Mouse (Mus musculus) heart, adult 2 months (tissue): Measurements from ENCODE around the gene Tsen2. TPM values are rescaled to one million over a fixed set of nuclear protein-coding genes. Genes with fewer than 3 reads are reported as not detected.
A peak's percentile ranks its signal among the peaks of the same experiment; 100 is the strongest.

Experiments
- DNase-seq, 2 experiments: peaks; one replicate each; pipeline ENCODE4 v3.0.0; 2021
- H3K27ac ChIP-seq: fragments of 200-600 bp; 2 replicates; pipeline ENCODE4 v1.8.1; 2022
- H3K27me3 ChIP-seq: fragments of 200-500 bp; 2 replicates; pipeline ENCODE4 v1.6.1; 2012; ENCODE audit warnings: mild to moderate bottlenecking, low read length, inconsistent platforms, mixed read lengths; ENCODE audit not compliant: control insufficient read depth, insufficient read depth
- H3K36me3 ChIP-seq: fragments of 200-500 bp; 2 replicates; pipeline ENCODE4 v1.6.1; 2012; ENCODE audit warnings: low read length, inconsistent platforms; ENCODE audit not compliant: control insufficient read depth, insufficient read depth
- H3K4me1 ChIP-seq: fragments of 200-500 bp; 2 replicates; pipeline ENCODE4 v1.6.1; 2011; ENCODE audit warnings: low read length; ENCODE audit not compliant: control insufficient read depth, insufficient read depth
- H3K4me3 ChIP-seq: fragments of 200-600 bp; 2 replicates; pipeline ENCODE4 v1.8.1; 2022
- H3K79me2 ChIP-seq: fragments of 200-500 bp; replicated peaks from 2 replicates; pipeline ENCODE4 v1.6.1; 2012; ENCODE audit warnings: mild to moderate bottlenecking, inconsistent platforms, low read length, moderate library complexity, mixed read lengths; ENCODE audit not compliant: control insufficient read depth, insufficient read depth
- H3K9ac ChIP-seq: fragments of 200-500 bp; 2 replicates; pipeline ENCODE4 v1.6.1; 2012; ENCODE audit warnings: low read depth, mild to moderate bottlenecking, control low read depth, inconsistent platforms, low read length, mixed read lengths
- CTCF ChIP-seq: fragments of 200-600 bp; IDR thresholded peaks from 2 replicates; pipeline ENCODE4 v1.8.1; 2022; ENCODE audit warnings: antibody characterized with exemption, mild to moderate bottlenecking, moderate library complexity
- EP300 ChIP-seq: fragments of 200-500 bp; IDR thresholded peaks from 2 replicates; pipeline ENCODE4 v1.6.1; 2011; ENCODE audit warnings: low read depth, low read length, control low read depth; ENCODE audit not compliant: insufficient read depth
- POLR2A ChIP-seq: fragments of 200-500 bp; IDR thresholded peaks from 2 replicates; pipeline ENCODE4 v1.6.1; 2011; ENCODE audit warnings: mild to moderate bottlenecking, low read depth, low read length, control low read depth; ENCODE audit not compliant: insufficient read depth
- WGBS: fragments of 180-500 bp; shearing (Covaris S2); methylation state at CpG from one replicate; pipeline ENCODE4 v1.1.7; 2018; 5-methylcytosine and 5-hydroxymethylcytosine counted together
- intact Hi-C: fragments of 180-260 bp; cut with DNase I; formaldehyde crosslinking; loops from one replicate; pipeline ENCODE4 v1.15.1; 2025
- polyA plus RNA-seq: library from polyadenylated mRNA; depleted of rRNA; stranded (reverse); fragments of >200 nt; gene quantifications from 2 replicates; pipeline ENCODE4 v1.2.3, GENCODE M21; 2012
- total RNA-seq, 2 experiments: library from RNA; stranded (reverse); gene quantifications; 2 replicates each; pipeline ENCODE4 v1.2.3; 2021

Gene Tsen2
- total and polyA plus RNA-seq, 3 experiments, result 3.9 to 7.2 (median 6.1) TPM

- H3K9ac ChIP-seq, result no peak overlapping the region
- no peak overlapping the region for H3K27ac ChIP-seq
- intact Hi-C loops, result no loop called here
- TF ChIP-seq EP300, result no peak
- no peak for DNase-seq
- no peak overlapping the region for H3K4me3 ChIP-seq
- WGBS, result 62% methylated on average over 3 of the region's 3 CpGs
- no peaks in the 10 kb centered on the region for H3K27me3 ChIP-seq
- H3K79me2 ChIP-seq, result no peaks in the 10 kb centered on the region
- H3K36me3 ChIP-seq, result no peaks in the 10 kb centered on the region
- H3K4me1 ChIP-seq, result no peaks in the 10 kb centered on the region
These were observed 51.2 kb downstream of the Tsen2 start for GRCm38 (mm10) chr6:115595667-115596066.

DNA sequence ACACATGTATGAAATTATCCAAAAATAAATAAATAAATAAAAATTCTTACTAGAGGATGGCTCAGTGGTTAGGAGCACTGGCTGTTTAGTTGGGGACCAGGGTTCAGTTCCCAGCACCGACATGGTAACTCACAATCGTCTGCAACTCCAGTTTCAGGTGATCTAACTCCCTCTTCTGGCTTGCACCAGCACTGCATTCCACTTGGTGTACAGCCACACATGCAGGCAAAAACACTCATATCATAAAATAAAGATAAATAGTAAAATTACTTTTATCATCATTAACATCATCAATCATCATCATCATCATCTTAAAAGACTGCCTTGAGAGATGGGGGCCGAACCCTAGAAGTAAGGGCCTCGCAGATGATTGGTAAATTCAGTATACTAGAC, 56.9 kb downstream of the Tsen2 start:
- Histone ChIP-seq H3K79me2 (peaks cover 1% of the 10 kb centered on the region; the same call in 1 of the 2 replicates), H3K27me3 (no peaks in the 10 kb centered on the region), H3K4me3 (peak overlapping the region; percentile 22; the same call in 1 of the 2 replicates), H3K27ac (no peak overlapping the region), H3K9ac (no peak overlapping the region), H3K36me3 (no peaks in the 10 kb centered on the region), H3K4me1 (peaks cover 3% of the 10 kb centered on the region)
- no peak for TF ChIP-seq POLR2A
- TF ChIP-seq CTCF, result peak; percentile 35
- no peak for TF ChIP-seq EP300
- 67% methylated on average over 4 of the region's 4 CpGs for WGBS
- no peak for DNase-seq
- intact Hi-C loops, result loop anchor here (5.0 kb wide), 1 partner anchor 206 kb away; the partner anchor contains the start of gene Rpl32

GRCm38 (mm10) chr6:115601715-115602523, 57.5 kb downstream of the Tsen2 start, which contains the start of gene Mkrn2:
Mkrn2 (plus strand) TSS chr6:115601902.
- peaks cover 3% of the 10 kb centered on the region; the same call in 1 of the 2 replicates for H3K79me2 ChIP-seq
- peaks cover 6% of the 10 kb centered on the region for H3K4me1 ChIP-seq
- H3K9ac ChIP-seq, result peak within 1 kb of the TSS; percentile 93
- DNase-seq, result peak; percentile 86 to 88
- WGBS, result 1% methylated on average over 61 of the region's 61 CpGs
- H3K4me3 ChIP-seq, result peak within 1 kb of the TSS; percentile 68
- intact Hi-C loops, result loop anchor here (2.0 to 5.0 kb wide), 2 partner anchors 75 to 205 kb away; partner anchors contain the start of genes Raf1 and Rpl32
- no peaks in the 10 kb centered on the region for H3K36me3 ChIP-seq
- H3K27ac ChIP-seq, result peak within 1 kb of the TSS; percentile 90
- TF ChIP-seq POLR2A, result peak; percentile 75
- peak; percentile 41; the same call in 1 of the 2 replicates for TF ChIP-seq EP300
- no peak for TF ChIP-seq CTCF
- H3K27me3 ChIP-seq, result no peaks in the 10 kb centered on the region

- Histone ChIP-seq H3K4me3 (no peak overlapping the region), H3K36me3 (no peaks in the 10 kb centered on the region), H3K27me3 (no peaks in the 10 kb centered on the region), H3K79me2 (peaks cover 8% of the 10 kb centered on the region), H3K9ac (no peak overlapping the region), H3K27ac (no peak overlapping the region), H3K4me1 (peaks cover 12% of the 10 kb centered on the region)
- intact Hi-C loops, result no loop called here
- no peak for TF ChIP-seq EP300
- TF ChIP-seq CTCF, result no peak
- TF ChIP-seq POLR2A, result no peak
- WGBS, result 72% methylated on average over 1 of the region's 1 CpGs
- no peak for DNase-seq
These were observed 62.0 kb downstream of the Tsen2 start for GRCm38 (mm10) chr6:115606461-115606860.

DNA sequence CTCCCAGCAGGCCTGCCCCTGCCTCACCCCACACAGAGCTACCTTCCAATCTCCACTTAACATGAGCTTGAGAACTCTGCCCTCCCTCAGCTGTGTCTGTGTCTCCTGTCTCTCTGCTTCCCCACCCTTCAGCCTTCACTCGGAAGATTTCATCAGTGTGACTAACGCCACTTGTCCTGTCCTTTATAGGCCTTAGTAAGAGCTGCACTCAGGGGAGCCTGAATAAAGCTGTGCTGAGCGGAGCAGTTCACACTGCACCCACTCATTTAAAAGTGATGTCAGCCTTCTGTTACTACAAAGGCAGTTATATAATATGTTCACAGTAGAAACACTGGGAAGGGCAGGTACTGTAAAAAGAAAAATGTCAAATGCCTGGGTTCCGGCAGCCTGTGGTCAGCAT, 63.0 kb downstream of the Tsen2 start:
- no peak for TF ChIP-seq EP300
- TF ChIP-seq CTCF, result no peak
- TF ChIP-seq POLR2A, result no peak

DNA sequence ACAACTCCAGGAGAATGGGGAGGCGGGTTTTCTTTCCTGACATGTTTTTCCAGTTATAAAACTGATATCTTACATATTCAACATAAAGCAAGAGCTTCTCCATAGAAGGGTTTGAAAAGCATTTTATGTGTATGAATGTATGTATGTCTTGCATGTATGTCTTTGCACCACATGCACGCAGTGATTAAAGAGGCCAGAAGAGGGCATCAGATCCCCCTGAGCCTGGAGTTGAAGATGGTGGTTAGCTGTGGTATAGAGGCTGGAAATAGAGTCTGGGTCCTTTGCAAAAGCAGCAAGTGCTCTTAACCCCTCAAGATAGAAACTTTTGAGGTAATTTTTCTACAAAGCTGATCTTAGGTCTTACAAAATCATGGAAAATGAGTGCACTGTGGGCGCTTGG, 64.7 kb downstream of the Tsen2 start:
- intact Hi-C loops, result no loop called here

More for the DNA sequence above, 63.0 kb downstream of the Tsen2 start:
- no peak for DNase-seq
- Histone ChIP-seq H3K79me2 (peaks cover 8% of the 10 kb centered on the region), H3K4me1 (peaks cover 12% of the 10 kb centered on the region), H3K27me3 (no peaks in the 10 kb centered on the region), H3K36me3 (no peaks in the 10 kb centered on the region), H3K27ac (no peak overlapping the region; the same call in 1 of the 2 replicates), H3K9ac (no peak overlapping the region; the same call in 1 of the 2 replicates), H3K4me3 (no peak overlapping the region)
- WGBS, result 66% methylated on average over 4 of the region's 4 CpGs
- intact Hi-C loops, result no loop called here

More for the DNA sequence above, 64.7 kb downstream of the Tsen2 start:
- Histone ChIP-seq H3K27ac (no peak overlapping the region), H3K36me3 (no peaks in the 10 kb centered on the region; the same call in 1 of the 2 replicates), H3K27me3 (no peaks in the 10 kb centered on the region), H3K4me1 (peaks cover 12% of the 10 kb centered on the region), H3K4me3 (no peak overlapping the region), H3K79me2 (peaks cover 8% of the 10 kb centered on the region), H3K9ac (no peak overlapping the region)
- DNase-seq, result no peak
- TF ChIP-seq POLR2A, result no peak
- peak; percentile 67 for TF ChIP-seq CTCF
- TF ChIP-seq EP300, result no peak
- 79% methylated on average over 3 of the region's 3 CpGs for WGBS
